In genomic region chr1:38729977-38730782, GRCm38 (mm10) we compare ENCODE assay signal across 18 mouse cellular contexts.
DNase-seq lines count a peak whose midpoint lies in the region; ATAC-seq and TF ChIP-seq lines count a peak whose summit lies in the region.
"Had no signal": no experiment of that assay in that cellular context is flagged by ENCODE, and none has a peak within 500 bp of the region (broad histone marks: within the 10 kb centered on the region; RNA-seq: fewer than 3 reads in every experiment).

No protein-coding gene starts in this region.

- no peak overlapping the region for H3K4me3 ChIP-seq in left cerebral cortex, adult 2 months
- H3K4me3 ChIP-seq: intestine, embryonic 15.5 days; lung, embryonic 15.5 days; megakaryocyte, embryonic 14.5 days; myocyte had no signal

- DNase-seq in frontal cortex, postnatal 25 days (ENCODE audit: low spot score in 2 of 2): no peak
- peak; percentile 13 to 32 for DNase-seq in right cerebral cortex, adult 2 months (ENCODE audit: low spot score in 2 of 2)
- DNase-seq in right cerebral cortex, postnatal 14 days: no peak
- DNase-seq in left cerebral cortex, adult 2 months (ENCODE audit: extremely low spot score in 1 of 2, low spot score in 2 of 2): no peak
- DNase-seq in spleen, adult 12 weeks (ENCODE audit: low spot score): no peak
- DNase-seq in gastrocnemius, postnatal 25 days: no peak
- DNase-seq in kidney, adult 11 months: no peak
- DNase-seq: adrenal gland, postnatal 14 days; B cell, adult 2 months; cerebellum, adult 18-20 months; gastrocnemius, postnatal 14 days; liver; thymus, adult 18-20 months had no signal

- ATAC-seq in frontal cortex, adult (ENCODE audit: low TSS enrichment): peak; percentile 94
- ATAC-seq: intestine, embryonic 15.5 days had no signal

- intact Hi-C loops in left cerebral cortex, adult 2 months (cut with DNase I): loop anchor here (5.0 kb wide), 1 partner anchor 293 kb away; no protein-coding TSS in a partner anchor

- peak overlapping the region; percentile 38 for H3K27ac ChIP-seq in left cerebral cortex, adult 2 months
- H3K27ac ChIP-seq: intestine, embryonic 15.5 days; lung, embryonic 15.5 days had no signal

- TF ChIP-seq CTCF in left cerebral cortex, adult 2 months (IDR thresholded peaks at IDR 0.05): no peak; the same call in none of the 2 replicates

Comparison
In these comparisons a context has a peak if more than half of its experiments do, and no peak if none do; other contexts are left out.
1. DNase-seq: peak in right cerebral cortex, adult 2 months (2 of 2); none in frontal cortex, postnatal 25 days (0 of 2), right cerebral cortex, postnatal 14 days (single experiment), left cerebral cortex, adult 2 months (0 of 2), spleen, adult 12 weeks (single experiment), gastrocnemius, postnatal 25 days (single experiment) and kidney, adult 11 months (single experiment).